Mouse (Mus musculus): ENCODE measurements around the gene Kdelc1. TPM values are rescaled to one million over a fixed set of nuclear protein-coding genes. Genes with fewer than 3 reads are reported as not detected.

The Kdelc1 gene
- polyA plus RNA-seq, 1 experiment: 16.2 TPM

DNA sequence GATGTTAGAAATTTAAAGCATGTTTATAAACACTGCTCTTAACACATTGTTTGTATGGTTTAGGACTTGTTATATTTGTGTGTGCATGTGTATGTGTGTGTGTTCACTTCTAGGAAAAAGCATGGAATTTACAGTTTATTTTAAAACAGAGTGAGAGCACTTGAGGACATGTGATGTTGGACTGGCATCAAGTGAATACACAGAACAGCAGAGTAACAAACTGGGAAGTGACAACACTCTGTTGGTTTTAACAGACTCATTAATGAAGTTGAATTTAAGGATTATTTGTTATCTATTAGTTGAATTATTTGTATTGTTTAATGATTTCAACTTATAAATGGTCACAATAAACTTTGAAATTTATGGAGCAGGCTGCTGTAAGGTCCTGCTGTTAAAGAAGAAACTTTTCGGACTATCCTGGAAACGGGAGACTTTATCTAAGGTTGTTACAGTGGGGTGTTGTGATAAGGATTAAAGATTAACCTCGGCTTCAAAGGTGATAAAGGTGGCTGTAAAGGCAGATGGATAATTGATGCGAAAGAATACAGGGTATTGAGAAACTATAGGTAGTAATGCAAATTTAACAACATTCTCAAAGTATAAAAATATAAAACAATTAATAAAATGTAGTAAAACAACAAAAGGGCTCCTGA lies 11.4 kb upstream of the Kdelc1 start:
- Histone ChIP-seq H3K36me3 (ENCODE audit: control insufficient read depth, insufficient read depth) (peaks cover 43% of the 10 kb centered on the region), H3K79me2 (ENCODE audit: control insufficient read depth, insufficient read depth) (peaks cover 3% of the 10 kb centered on the region), H3K27me3 (ENCODE audit: control insufficient read depth, insufficient read depth, insufficient read length) (no peaks in the 10 kb centered on the region), H3ac (ENCODE audit: control insufficient read depth, insufficient read length, low read depth) (no peak overlapping the region), H3K4me3 (ENCODE audit: insufficient read depth, poor library complexity, severe bottlenecking) (no peak overlapping the region), H3K79me3 (ENCODE audit: low read depth) (peaks cover 1% of the 10 kb centered on the region)
- no peak for TF ChIP-seq MYOG (IDR thresholded peaks at IDR 0.05; ENCODE audit: control insufficient read depth, extremely low read depth, insufficient read length)
- TF ChIP-seq CEBPB (IDR thresholded peaks at IDR 0.05; ENCODE audit: low read depth): no peak
- TF ChIP-seq CTCF (IDR thresholded peaks at IDR 0.05; ENCODE audit: control insufficient read depth, insufficient read depth, insufficient read length): no peak
- no peak for TF ChIP-seq MYOD1 (IDR thresholded peaks at IDR 0.05; ENCODE audit: control insufficient read depth, insufficient read length, low read depth)

DNA sequence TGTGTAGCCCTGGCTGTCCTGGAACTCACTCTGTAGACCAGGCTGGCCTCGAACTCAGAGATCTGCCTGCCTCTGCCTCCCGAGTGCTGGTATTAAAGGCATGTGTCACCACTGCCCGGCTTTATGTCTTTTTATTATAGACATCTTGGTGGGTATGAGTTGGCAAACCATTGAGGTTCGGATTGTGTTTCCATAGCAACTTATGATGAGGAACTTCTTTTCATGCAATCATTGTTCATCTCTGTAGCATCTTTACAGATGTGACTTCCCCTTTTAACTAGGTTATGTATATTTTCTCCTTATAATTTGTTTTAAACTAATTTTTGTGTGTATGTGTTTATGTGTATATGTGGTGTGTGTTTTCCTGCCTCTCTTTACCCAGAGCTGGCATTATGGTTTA lies 7.0 kb upstream of the Kdelc1 start:
- H3K4me3 ChIP-seq (ENCODE audit: insufficient read depth, poor library complexity, severe bottlenecking): no peak overlapping the region
- no peaks in the 10 kb centered on the region for H3K27me3 ChIP-seq (ENCODE audit: control insufficient read depth, insufficient read depth, insufficient read length)
- H3K79me3 ChIP-seq (ENCODE audit: low read depth): peaks cover 6% of the 10 kb centered on the region
- peaks cover 28% of the 10 kb centered on the region for H3K36me3 ChIP-seq (ENCODE audit: control insufficient read depth, insufficient read depth)
- peaks cover 39% of the 10 kb centered on the region for H3K79me2 ChIP-seq (ENCODE audit: control insufficient read depth, insufficient read depth)
- no peak overlapping the region for H3ac ChIP-seq (ENCODE audit: control insufficient read depth, insufficient read length, low read depth)
- no peak for TF ChIP-seq CEBPB (IDR thresholded peaks at IDR 0.05; ENCODE audit: low read depth)
- TF ChIP-seq CTCF (IDR thresholded peaks at IDR 0.05; ENCODE audit: control insufficient read depth, insufficient read depth, insufficient read length): no peak
- no peak for TF ChIP-seq FOSL1 (IDR thresholded peaks at IDR 0.05; ENCODE audit: insufficient read depth, low read length, poor library complexity, severe bottlenecking)
- TF ChIP-seq MYOD1 (IDR thresholded peaks at IDR 0.05; ENCODE audit: control insufficient read depth, insufficient read length, low read depth): no peak
- no peak for TF ChIP-seq MYOG (IDR thresholded peaks at IDR 0.05; ENCODE audit: control insufficient read depth, extremely low read depth, insufficient read length)
- TF ChIP-seq MAX (IDR thresholded peaks at IDR 0.05): no peak
- TF ChIP-seq USF1 (IDR thresholded peaks at IDR 0.05; ENCODE audit: low read depth): no peak

DNA sequence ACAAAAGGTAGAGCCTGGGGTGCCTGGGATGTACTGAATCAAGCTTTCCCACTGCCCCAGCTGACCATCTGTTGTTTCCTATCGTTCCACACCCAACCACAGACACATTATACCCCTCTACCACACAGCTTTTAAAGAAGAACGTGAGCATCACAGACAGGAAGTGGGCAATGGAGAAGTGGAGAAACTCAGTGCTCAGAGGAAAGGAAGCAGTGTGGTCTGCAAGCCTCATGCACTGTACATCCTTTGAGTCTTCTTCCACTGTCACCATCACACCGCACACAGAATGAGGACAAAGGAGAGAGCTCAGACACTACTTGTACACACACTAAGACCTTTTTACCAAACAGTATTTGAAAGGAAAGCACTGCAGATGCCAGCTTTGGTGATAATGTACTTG lies 3.6 kb upstream of the Kdelc1 start:
- peaks cover 11% of the 10 kb centered on the region for H3K36me3 ChIP-seq (ENCODE audit: control insufficient read depth, insufficient read depth)
- H3ac ChIP-seq (ENCODE audit: control insufficient read depth, insufficient read length, low read depth): no peak overlapping the region
- peaks cover 60% of the 10 kb centered on the region for H3K79me2 ChIP-seq (ENCODE audit: control insufficient read depth, insufficient read depth)
- no peaks in the 10 kb centered on the region for H3K27me3 ChIP-seq (ENCODE audit: control insufficient read depth, insufficient read depth, insufficient read length)
- no peak overlapping the region for H3K4me3 ChIP-seq (ENCODE audit: insufficient read depth, poor library complexity, severe bottlenecking)
- H3K79me3 ChIP-seq (ENCODE audit: low read depth): peaks cover 16% of the 10 kb centered on the region
- TF ChIP-seq USF1 (IDR thresholded peaks at IDR 0.05; ENCODE audit: low read depth) (no peak), CTCF (IDR thresholded peaks at IDR 0.05; ENCODE audit: control insufficient read depth, insufficient read depth, insufficient read length) (no peak), MYOG (IDR thresholded peaks at IDR 0.05; ENCODE audit: control insufficient read depth, extremely low read depth, insufficient read length) (no peak), MYOD1 (IDR thresholded peaks at IDR 0.05; ENCODE audit: control insufficient read depth, insufficient read length, low read depth) (no peak), MAX (IDR thresholded peaks at IDR 0.05) (no peak), FOSL1 (IDR thresholded peaks at IDR 0.05; ENCODE audit: insufficient read depth, low read length, poor library complexity, severe bottlenecking) (no peak), CEBPB (IDR thresholded peaks at IDR 0.05; ENCODE audit: low read depth) (no peak)

DNA sequence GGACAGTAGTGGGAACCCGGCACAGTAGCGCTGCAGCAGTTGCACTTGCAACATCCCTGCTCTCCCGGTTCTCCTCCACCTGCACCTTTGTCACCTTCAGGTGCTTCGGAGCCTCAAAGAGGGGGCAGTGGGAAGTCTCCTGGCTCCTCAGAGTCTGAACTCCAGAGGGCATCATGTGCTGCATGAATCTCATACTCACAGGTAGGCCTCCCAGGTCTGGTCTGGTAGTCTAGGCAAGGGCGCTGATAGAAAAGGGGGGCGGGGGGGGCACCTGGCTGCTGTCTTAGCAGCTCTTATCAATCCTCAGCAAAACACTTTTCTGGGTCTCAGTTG lies 1.4 kb upstream of the Kdelc1 start:
- Histone ChIP-seq H3K79me3 (ENCODE audit: low read depth) (peaks cover 21% of the 10 kb centered on the region), H3ac (ENCODE audit: control insufficient read depth, insufficient read length, low read depth) (peak overlapping the region; percentile 98), H3K27me3 (ENCODE audit: control insufficient read depth, insufficient read depth, insufficient read length) (no peaks in the 10 kb centered on the region), H3K79me2 (ENCODE audit: control insufficient read depth, insufficient read depth) (peaks cover 65% of the 10 kb centered on the region), H3K4me3 (ENCODE audit: insufficient read depth, poor library complexity, severe bottlenecking) (peak overlapping the region; percentile 81), H3K36me3 (ENCODE audit: control insufficient read depth, insufficient read depth) (peaks cover 19% of the 10 kb centered on the region)
- TF ChIP-seq MYOG (IDR thresholded peaks at IDR 0.05; ENCODE audit: control insufficient read depth, extremely low read depth, insufficient read length) (no peak), USF1 (IDR thresholded peaks at IDR 0.05; ENCODE audit: low read depth) (no peak), CEBPB (IDR thresholded peaks at IDR 0.05; ENCODE audit: low read depth) (no peak), MYOD1 (IDR thresholded peaks at IDR 0.05; ENCODE audit: control insufficient read depth, insufficient read length, low read depth) (no peak), FOSL1 (IDR thresholded peaks at IDR 0.05; ENCODE audit: insufficient read depth, low read length, poor library complexity, severe bottlenecking) (no peak), CTCF (IDR thresholded peaks at IDR 0.05; ENCODE audit: control insufficient read depth, insufficient read depth, insufficient read length) (no peak), MAX (IDR thresholded peaks at IDR 0.05) (no peak)

DNA sequence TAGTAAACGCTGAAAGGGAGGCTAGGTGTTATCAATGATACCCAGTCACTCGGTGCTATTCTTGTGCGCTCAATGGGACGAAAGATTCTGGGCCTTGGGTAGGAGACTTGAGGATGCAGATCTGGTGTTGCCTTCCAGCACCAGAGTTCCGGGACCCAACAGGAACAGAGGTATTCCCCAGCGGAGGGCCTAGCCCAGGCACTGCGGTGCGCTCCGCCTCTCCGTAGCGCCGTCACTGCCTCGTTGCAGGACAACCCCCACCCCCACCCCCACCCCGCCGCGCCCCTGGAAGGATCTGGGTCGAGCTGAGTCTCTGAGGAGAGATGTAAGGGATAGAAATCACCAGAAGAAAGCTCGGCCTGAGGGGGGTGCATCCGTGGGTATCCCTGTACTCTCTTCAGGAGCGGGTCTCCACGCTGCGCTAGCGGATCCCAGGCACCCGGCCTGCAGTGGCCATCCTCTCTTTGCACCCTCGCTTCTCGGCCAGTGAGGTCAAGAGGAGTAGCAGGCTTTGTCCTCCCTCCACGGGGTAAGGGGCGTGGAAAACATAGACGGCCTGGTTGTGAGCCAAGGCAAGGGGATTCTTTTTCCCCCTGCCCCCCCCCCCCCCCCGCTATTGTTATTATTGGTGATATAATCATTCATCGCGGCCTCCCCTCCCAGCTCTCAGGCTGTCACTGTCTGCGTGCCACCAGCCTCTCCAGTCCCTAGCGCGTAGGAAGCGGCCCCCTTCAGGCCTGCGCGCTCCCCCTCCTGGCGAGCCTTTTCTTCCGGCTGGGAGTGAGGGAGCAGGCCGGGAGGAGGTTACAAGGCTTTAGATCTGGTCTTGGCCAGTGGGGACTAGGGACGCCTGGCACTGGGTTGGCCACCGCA lies 829 bp upstream of the Kdelc1 start:
- H3K36me3 ChIP-seq (ENCODE audit: control insufficient read depth, insufficient read depth): peaks cover 25% of the 10 kb centered on the region
- H3K27me3 ChIP-seq (ENCODE audit: control insufficient read depth, insufficient read depth, insufficient read length): no peaks in the 10 kb centered on the region
- H3K4me3 ChIP-seq (ENCODE audit: insufficient read depth, poor library complexity, severe bottlenecking): peak overlapping the region; percentile 81
- peak overlapping the region; percentile 98 for H3ac ChIP-seq (ENCODE audit: control insufficient read depth, insufficient read length, low read depth)
- peaks cover 59% of the 10 kb centered on the region for H3K79me2 ChIP-seq (ENCODE audit: control insufficient read depth, insufficient read depth)
- peaks cover 21% of the 10 kb centered on the region for H3K79me3 ChIP-seq (ENCODE audit: low read depth)
- TF ChIP-seq MAX (IDR thresholded peaks at IDR 0.05) (no peak), CTCF (IDR thresholded peaks at IDR 0.05; ENCODE audit: control insufficient read depth, insufficient read depth, insufficient read length) (peak; percentile 46)

All from C2C12 (cell line).